Mouse (Mus musculus) limb, embryonic 12.5 days (tissue): ENCODE measurements around the gene Krt18. TPM values are rescaled to one million over a fixed set of nuclear protein-coding genes. Genes with fewer than 3 reads are reported as not detected.
"Not testable (repeated sequence)": the region's sequence is repeated elsewhere in the genome, so short reads cannot be mapped to it uniquely, and the experiment has no call there.

ENCODE experiments used
- ATAC-seq: fragments of 200-750 bp; cut with Nextera tagmentation; 2 replicates; pipeline ENCODE4 v1.8.0; 2017; ENCODE audit warnings: low read depth, moderate TSS enrichment; ENCODE audit not compliant: insufficient number of reproducible peaks, insufficient read depth, low FRiP score, low TSS enrichment
- H3K27ac ChIP-seq: fragments of 300-500 bp; sonication (generic); 2 replicates; pipeline ENCODE4 v1.5.1; 2016; ENCODE audit warnings: mild to moderate bottlenecking, moderate library complexity
- H3K27me3 ChIP-seq: fragments of 300-500 bp; sonication (generic); 2 replicates; pipeline ENCODE4 v1.6.1; 2016; ENCODE audit warnings: mild to moderate bottlenecking, moderate library complexity
- H3K36me3 ChIP-seq: fragments of 300-500 bp; sonication (generic); 2 replicates; pipeline ENCODE4 v1.6.1; 2016; ENCODE audit warnings: mild to moderate bottlenecking, moderate library complexity
- H3K4me1 ChIP-seq: fragments of 300-500 bp; sonication (generic); replicated peaks from 2 replicates; pipeline ENCODE4 v1.6.1; 2016
- H3K4me2 ChIP-seq: fragments of 300-500 bp; sonication (generic); 2 replicates; pipeline ENCODE4 v1.6.1; 2016; ENCODE audit warnings: mild to moderate bottlenecking, moderate library complexity
- H3K4me3 ChIP-seq: fragments of 300-500 bp; sonication (generic); replicated peaks from 2 replicates; pipeline ENCODE4 v1.5.1; 2016; ENCODE audit warnings: mild to moderate bottlenecking
- H3K9ac ChIP-seq: fragments of 300-500 bp; sonication (generic); replicated peaks from 2 replicates; pipeline ENCODE4 v1.6.1; 2016; ENCODE audit warnings: mild to moderate bottlenecking, moderate library complexity
- H3K9me3 ChIP-seq: fragments of 300-500 bp; sonication (generic); 2 replicates; pipeline ENCODE4 v1.6.1; 2016; ENCODE audit warnings: mild to moderate bottlenecking, moderate library complexity
- WGBS: fragments of 180-500 bp; shearing (Covaris S2); methylation state at CpG from one replicate; pipeline ENCODE4 v1.1.7; 2016; 5-methylcytosine and 5-hydroxymethylcytosine counted together
- polyA plus RNA-seq: library from polyadenylated mRNA; unstranded; fragments of >200 nt; fragmentation: Nextera tagmentation; extraction: Ambion mirVana; gene quantifications from 2 replicates; pipeline ENCODE4 v1.2.1, GENCODE M21; 2016

Gene Krt18
- polyA plus RNA-seq, 1 experiment from 2014 or later: 21.2 TPM

DNA sequence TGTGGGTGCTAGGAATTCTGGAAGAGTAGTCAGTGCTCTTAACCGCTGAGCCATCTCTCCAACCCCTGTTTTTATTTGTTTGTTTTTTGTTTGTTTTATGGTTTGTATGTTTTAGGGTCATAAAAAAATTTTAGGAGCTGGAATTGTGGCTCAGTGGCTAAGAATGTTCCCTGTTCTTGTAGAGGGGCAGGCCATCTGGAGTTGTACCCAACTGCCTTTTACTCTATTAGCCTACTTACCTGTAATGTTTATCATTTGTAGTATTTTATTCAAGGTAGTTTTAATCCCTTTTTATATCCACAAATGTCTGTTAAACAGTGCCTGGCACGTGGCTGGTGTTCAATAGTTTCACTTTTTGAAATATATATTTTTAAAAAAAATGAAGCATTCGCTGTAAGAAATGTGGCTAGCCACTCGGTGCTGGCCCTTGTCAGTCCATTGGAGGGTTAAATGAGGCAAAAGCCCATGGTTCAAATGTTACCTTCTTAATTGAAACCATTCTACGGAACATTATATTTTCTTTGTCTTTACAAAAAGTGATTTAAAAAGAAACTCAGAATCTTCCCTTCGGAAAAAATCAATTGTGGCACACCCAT is 45.1 kb downstream of the Krt18 start:
- Histone ChIP-seq H3K4me3 (peak overlapping the region; percentile 89), H3K4me2 (peak overlapping the region; percentile 46), H3K9ac (no peak overlapping the region), H3K36me3 (no peaks in the 10 kb centered on the region), H3K9me3 (no peaks in the 10 kb centered on the region), H3K4me1 (peaks cover 17% of the 10 kb centered on the region), H3K27ac (no peak overlapping the region), H3K27me3 (no peaks in the 10 kb centered on the region; the same call in 1 of the 2 replicates)
- peak; percentile 21 for ATAC-seq
- WGBS: 15% methylated on average over 6 of the region's 6 CpGs

DNA sequence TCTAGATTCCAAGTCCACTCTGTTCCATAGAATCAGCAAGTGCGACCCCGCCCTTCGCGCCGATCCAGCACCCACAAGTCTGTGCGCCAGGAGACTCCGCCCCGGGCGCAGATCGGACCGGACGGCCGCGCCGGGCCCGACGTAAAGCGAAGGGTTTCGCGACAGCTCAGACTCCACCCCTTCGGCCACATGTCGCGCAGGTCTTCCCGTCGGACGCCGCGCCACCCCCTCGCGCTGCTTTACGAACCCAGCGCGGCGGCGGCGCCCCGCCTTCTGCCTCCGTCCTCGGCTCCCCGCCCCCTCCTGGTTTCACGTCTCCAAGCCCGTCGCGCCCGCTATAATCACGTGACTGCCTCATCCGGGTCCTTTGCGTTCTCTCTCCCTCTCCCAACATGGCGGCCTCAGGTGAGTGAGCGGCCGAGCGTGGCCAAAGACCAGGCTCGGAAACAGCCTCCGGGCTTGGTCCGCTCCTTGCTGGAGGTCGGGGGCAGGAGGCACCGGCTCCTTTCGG is 45.6 kb downstream of the Krt18 start, which contains the start of gene Eif4b:
Eif4b (plus strand) TSS at position 215 of the 511 bp plus-strand sequence.
- Histone ChIP-seq H3K4me3 (peak within 1 kb of the TSS; percentile 89), H3K27me3 (no peaks in the 10 kb centered on the region; the same call in 1 of the 2 replicates), H3K4me2 (peak within 1 kb of the TSS; percentile 89), H3K36me3 (no peaks in the 10 kb centered on the region), H3K9me3 (no peaks in the 10 kb centered on the region), H3K9ac (peak within 1 kb of the TSS; percentile 93), H3K27ac (peak within 1 kb of the TSS; percentile 97), H3K4me1 (peaks cover 17% of the 10 kb centered on the region)
- peak; percentile 89 for ATAC-seq
- under 1% methylated on average over 57 of the region's 58 CpGs for WGBS

GRCm38 (mm10) chr15:102074070-102074731 is 46.2 kb downstream of the Krt18 start:
- WGBS: under 1% methylated on average over 57 of the region's 57 CpGs
- Histone ChIP-seq H3K9me3 (no peaks in the 10 kb centered on the region), H3K4me2 (peak overlapping the region; percentile 89)

DNA sequence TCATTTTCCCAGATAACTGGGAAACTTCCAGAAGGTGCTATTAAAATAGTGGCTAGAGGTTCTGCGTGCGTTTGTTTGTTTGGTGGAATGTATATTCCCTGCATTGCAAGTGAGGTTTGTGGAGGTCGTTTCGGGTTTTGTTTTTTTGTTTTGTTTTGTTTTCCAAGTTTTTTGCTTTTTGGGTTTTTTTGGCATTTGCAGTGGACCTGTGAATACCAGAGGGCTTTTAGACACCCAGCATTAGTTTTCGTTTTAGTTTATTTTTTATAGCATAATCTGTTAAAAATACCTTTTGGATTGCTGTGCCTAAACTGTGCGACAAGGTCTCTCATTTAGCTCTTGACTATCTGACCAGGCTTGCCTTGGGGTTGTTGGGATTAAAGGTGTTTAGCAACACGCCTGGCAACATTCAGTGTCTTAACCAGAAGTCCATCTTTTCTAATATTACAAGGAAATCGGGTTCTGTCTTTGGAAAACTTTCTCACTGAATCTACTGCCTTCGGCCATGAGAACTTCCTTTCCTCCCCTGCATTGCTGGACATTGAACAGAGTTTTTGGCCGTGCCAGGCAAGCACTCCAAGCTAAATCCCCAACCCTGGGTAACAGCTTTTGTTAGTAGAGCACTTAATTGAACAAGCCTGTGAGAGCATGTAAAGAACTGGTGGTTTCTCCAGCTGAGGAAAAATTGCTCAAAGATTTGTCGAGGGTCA is 47.1 kb downstream of the Krt18 start:
- 11% methylated on average over 11 of the region's 11 CpGs for WGBS
- H3K4me1 ChIP-seq: peaks cover 17% of the 10 kb centered on the region
- H3K27me3 ChIP-seq: no peaks in the 10 kb centered on the region; the same call in 1 of the 2 replicates
- H3K9me3 ChIP-seq: no peaks in the 10 kb centered on the region
- peak overlapping the region; percentile 93 for H3K9ac ChIP-seq
- peak overlapping the region; percentile 97; the same call in 1 of the 2 replicates for H3K27ac ChIP-seq
- no peaks in the 10 kb centered on the region for H3K36me3 ChIP-seq
- ATAC-seq: no peak
- H3K4me3 ChIP-seq: peak overlapping the region; percentile 89
- peak overlapping the region; percentile 89 for H3K4me2 ChIP-seq

More at GRCm38 (mm10) chr15:102074070-102074731, 46.2 kb downstream of the Krt18 start:
- H3K4me1 ChIP-seq: peaks cover 17% of the 10 kb centered on the region
- peak overlapping the region; percentile 93 for H3K9ac ChIP-seq
- ATAC-seq: peak; percentile 60
- H3K36me3 ChIP-seq: no peaks in the 10 kb centered on the region
- peak overlapping the region; percentile 89 for H3K4me3 ChIP-seq
- H3K27ac ChIP-seq: peak overlapping the region; percentile 97
- H3K27me3 ChIP-seq: no peaks in the 10 kb centered on the region; the same call in 1 of the 2 replicates

DNA sequence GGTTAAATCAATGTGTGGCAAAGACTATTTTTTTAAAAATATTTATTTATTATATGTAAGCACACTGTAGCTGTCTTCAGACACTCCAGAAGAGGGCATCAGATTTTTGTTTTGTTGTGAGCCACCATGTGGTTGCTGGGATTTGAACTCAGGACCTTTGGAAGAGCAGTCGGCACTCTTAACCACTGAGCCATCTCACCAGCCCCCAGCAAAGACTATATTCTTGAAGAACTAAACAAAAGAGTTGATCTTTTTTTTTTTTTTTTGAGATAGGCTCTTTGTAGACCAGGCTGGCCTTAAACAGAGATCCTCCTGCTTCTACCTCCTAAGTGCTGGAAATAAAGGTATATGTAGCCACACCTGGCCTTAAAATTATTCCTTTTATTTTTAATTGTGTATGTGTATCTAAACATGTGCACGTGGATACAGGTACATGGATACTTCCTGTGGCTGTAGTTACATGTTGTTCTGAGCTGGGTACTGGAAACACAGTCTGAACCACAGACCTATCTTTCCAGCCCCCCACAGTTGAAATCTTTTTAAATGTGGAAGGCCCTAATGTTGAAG is 49.2 kb downstream of the Krt18 start:
- Histone ChIP-seq H3K36me3 (peaks cover 12% of the 10 kb centered on the region), H3K27me3 (no peaks in the 10 kb centered on the region), H3K4me2 (no peak overlapping the region), H3K27ac (no peak overlapping the region), H3K9ac (no peak overlapping the region), H3K4me1 (peaks cover 17% of the 10 kb centered on the region), H3K9me3 (no peaks in the 10 kb centered on the region), H3K4me3 (no peak overlapping the region)
- ATAC-seq: no peak
- WGBS: 91% methylated on average over 2 of the region's 2 CpGs

DNA sequence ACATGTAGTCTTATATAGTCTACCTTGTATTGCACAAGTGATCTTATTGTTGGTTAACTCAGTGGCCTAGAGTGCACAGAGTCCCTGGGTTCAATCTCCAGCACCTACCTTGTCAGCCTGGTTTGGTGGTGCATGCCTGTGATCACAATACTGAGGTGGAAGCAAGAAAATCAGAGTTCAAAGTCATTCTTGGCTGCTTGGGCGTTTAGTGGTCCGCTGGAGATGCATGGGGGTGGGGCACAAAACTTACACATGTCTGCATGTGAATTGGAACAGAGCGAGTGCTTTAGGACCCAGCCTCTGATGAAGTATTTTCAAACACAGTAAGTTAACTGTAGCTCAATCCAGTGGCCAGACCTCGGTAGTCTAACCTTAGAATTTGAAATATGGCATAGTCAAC is 51.2 kb downstream of the Krt18 start:
- no peak for ATAC-seq
- 74% methylated on average over 4 of the region's 4 CpGs for WGBS
- peaks cover 32% of the 10 kb centered on the region for H3K36me3 ChIP-seq

DNA sequence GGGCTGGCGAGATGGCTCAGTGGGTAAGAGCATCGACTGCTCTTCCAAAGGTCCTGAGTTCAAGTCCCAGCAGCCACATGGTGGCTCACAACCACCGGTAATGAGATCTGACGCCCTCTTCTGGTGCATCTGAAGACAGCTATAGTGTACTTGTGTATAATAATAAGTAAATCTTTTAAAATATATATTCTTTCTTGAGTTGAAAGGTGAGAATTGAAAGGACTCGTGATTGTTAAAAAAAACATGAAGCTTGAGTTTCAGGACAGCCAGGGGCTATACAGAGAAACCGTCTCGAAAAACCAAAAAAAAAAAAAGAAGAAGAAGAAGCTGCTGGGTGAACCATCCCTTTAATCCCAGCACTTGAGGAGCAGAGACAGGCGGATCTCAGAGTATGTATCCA is 51.9 kb downstream of the Krt18 start:
- H3K9ac ChIP-seq, H3K9me3 ChIP-seq, ATAC-seq, H3K27ac ChIP-seq, H3K4me2 ChIP-seq, H3K4me3 ChIP-seq, H3K27me3 ChIP-seq: not testable (repeated sequence)
- 80% methylated on average over 8 of the region's 8 CpGs for WGBS
- Histone ChIP-seq H3K4me1 (peaks cover 11% of the 10 kb centered on the region), H3K36me3 (peaks cover 39% of the 10 kb centered on the region)

More for the DNA sequence above, 51.2 kb downstream of the Krt18 start:
- Histone ChIP-seq H3K4me3 (no peak overlapping the region), H3K4me2 (no peak overlapping the region), H3K27me3 (no peaks in the 10 kb centered on the region), H3K9me3 (no peaks in the 10 kb centered on the region), H3K27ac (no peak overlapping the region), H3K4me1 (peaks cover 14% of the 10 kb centered on the region), H3K9ac (no peak overlapping the region)

GRCm38 (mm10) chr15:102080429-102080828 is 52.4 kb downstream of the Krt18 start:
- H3K9ac ChIP-seq: no peak overlapping the region
- H3K4me2 ChIP-seq: no peak overlapping the region
- H3K27ac ChIP-seq: no peak overlapping the region
- ATAC-seq: no peak
- peaks cover 44% of the 10 kb centered on the region for H3K36me3 ChIP-seq
- H3K9me3 ChIP-seq: no peaks in the 10 kb centered on the region
- peaks cover 6% of the 10 kb centered on the region for H3K4me1 ChIP-seq
- H3K27me3 ChIP-seq: no peaks in the 10 kb centered on the region
- 83% methylated on average over 2 of the region's 2 CpGs for WGBS
- no peak overlapping the region for H3K4me3 ChIP-seq

Other genes starting within 250 kb of the Krt18 start
- gene Krt72, start 241.7 kb upstream of the Krt18 start, polyA plus RNA-seq: not detected in 2 replicates
- not detected in 2 replicates for gene Krt73, start 225.8 kb upstream of the Krt18 start, polyA plus RNA-seq
- 0.13 and 0.15 TPM in 2 replicates for gene Krt2, start 210.0 kb upstream of the Krt18 start, polyA plus RNA-seq
- 1.5 and 2.0 TPM in 2 replicates for gene Krt1, start 177.4 kb upstream of the Krt18 start, polyA plus RNA-seq
- not detected in 2 replicates for gene Krt77, start 158.5 kb upstream of the Krt18 start, polyA plus RNA-seq
- gene Krt76, start 135.3 kb upstream of the Krt18 start, polyA plus RNA-seq: not detected in 2 replicates
- gene Krt4, start 103.4 kb upstream of the Krt18 start, polyA plus RNA-seq: 0.13 TPM in 1 of 2 replicates, not detected in the other
- 0.17 TPM in 1 of 2 replicates, not detected in the other for gene Krt79, start 87.9 kb upstream of the Krt18 start, polyA plus RNA-seq
- gene Krt78, start 73.9 kb upstream of the Krt18 start, polyA plus RNA-seq: not detected in 2 replicates
- gene Krt8, start 23.7 kb upstream of the Krt18 start, polyA plus RNA-seq: 10.3 and 11.3 TPM in 2 replicates
- gene Eif4b, start 45.6 kb downstream of the Krt18 start, polyA plus RNA-seq: 121 and 124 TPM in 2 replicates
- 16.6 and 22.6 TPM in 2 replicates for gene Tns2, start 72.2 kb downstream of the Krt18 start, polyA plus RNA-seq
- gene Spryd3, start 108.1 kb downstream of the Krt18 start, polyA plus RNA-seq: 12.9 and 16.8 TPM in 2 replicates
- gene Igfbp6, start 116.2 kb downstream of the Krt18 start, polyA plus RNA-seq: 0.96 and 1.2 TPM in 2 replicates
- gene Soat2, start 122.3 kb downstream of the Krt18 start, polyA plus RNA-seq: 0.15 TPM in 1 of 2 replicates, not detected in the other
- gene Zfp740, start 175.1 kb downstream of the Krt18 start, polyA plus RNA-seq: 108 and 115 TPM in 2 replicates
- gene Csad, start 176.5 kb downstream of the Krt18 start, polyA plus RNA-seq: 70.6 and 72.9 TPM in 2 replicates
- gene Itgb7, start 203.8 kb downstream of the Krt18 start, polyA plus RNA-seq: 2.9 and 3.3 TPM in 2 replicates
- 137 TPM in 2 replicates for gene Rarg, start 229.3 kb downstream of the Krt18 start, polyA plus RNA-seq
- 1.3 and 1.4 TPM in 2 replicates for gene Gm9918, start 242.4 kb downstream of the Krt18 start, polyA plus RNA-seq